Mouse (Mus musculus): ENCODE results near the gene Ugt1a2. TPM values are rescaled to one million over a fixed set of nuclear protein-coding genes. Genes with fewer than 3 reads are reported as not detected.

The Ugt1a2 gene
- total RNA-seq, 2 experiments from 2014 or later, result not detected

DNA sequence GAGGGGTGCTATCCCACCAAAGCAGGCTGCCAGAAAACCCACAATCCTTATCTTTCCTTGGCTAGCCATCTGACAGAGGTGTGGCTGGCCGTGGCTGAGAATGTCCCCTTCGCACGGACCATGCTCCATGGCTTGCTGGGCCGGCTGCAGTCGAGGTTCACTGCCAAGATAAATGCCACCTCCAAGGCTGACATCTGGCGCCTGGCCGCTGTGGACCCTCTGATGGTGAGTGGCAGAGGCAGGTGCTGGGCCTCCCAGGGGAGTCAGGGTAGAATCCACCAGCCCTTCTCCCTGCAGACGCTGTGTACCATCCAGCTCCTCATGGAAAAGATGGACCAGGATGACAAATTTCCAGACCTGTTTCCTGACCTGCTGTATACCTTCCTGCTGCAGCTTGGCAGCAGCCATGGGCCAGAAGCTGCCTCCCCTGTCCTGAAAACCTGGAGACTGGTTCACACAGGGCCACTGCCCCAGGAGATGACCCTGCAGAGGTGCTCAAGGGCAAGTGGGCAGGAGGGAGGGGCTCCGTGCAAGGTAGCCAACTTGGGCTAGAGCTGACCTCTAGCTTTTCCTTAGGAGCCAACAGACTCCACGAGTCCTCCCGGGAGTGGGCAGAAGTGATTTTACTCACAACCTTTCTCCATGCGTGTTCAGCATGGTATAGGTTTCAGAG is 54.5 kb downstream of the Ugt1a2 start:
- ATAC-seq (replicated peaks; ENCODE audit: low FRiP score, poor library complexity, severe bottlenecking), result no peak

DNA sequence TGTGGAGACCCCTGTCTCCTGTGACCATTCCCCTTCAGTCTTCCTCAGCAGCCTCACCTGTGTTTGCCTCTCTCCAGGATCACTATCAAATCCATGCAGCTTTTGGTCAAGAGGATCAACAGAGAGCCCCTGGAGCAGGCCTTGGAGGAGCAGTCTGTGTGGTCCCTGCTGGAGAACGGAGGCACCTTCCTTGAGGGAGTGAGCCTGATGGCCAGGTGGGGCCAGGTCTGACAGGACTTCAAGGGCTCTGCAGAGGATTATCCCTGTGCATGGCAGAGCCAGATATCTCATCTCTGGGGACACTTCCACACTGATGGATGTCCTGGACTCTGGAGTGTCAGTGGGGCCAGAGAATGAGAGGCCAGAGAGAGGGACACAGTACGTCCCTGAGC is 55.1 kb downstream of the Ugt1a2 start:
- ATAC-seq (replicated peaks; ENCODE audit: low FRiP score, poor library complexity, severe bottlenecking), result no peak

DNA sequence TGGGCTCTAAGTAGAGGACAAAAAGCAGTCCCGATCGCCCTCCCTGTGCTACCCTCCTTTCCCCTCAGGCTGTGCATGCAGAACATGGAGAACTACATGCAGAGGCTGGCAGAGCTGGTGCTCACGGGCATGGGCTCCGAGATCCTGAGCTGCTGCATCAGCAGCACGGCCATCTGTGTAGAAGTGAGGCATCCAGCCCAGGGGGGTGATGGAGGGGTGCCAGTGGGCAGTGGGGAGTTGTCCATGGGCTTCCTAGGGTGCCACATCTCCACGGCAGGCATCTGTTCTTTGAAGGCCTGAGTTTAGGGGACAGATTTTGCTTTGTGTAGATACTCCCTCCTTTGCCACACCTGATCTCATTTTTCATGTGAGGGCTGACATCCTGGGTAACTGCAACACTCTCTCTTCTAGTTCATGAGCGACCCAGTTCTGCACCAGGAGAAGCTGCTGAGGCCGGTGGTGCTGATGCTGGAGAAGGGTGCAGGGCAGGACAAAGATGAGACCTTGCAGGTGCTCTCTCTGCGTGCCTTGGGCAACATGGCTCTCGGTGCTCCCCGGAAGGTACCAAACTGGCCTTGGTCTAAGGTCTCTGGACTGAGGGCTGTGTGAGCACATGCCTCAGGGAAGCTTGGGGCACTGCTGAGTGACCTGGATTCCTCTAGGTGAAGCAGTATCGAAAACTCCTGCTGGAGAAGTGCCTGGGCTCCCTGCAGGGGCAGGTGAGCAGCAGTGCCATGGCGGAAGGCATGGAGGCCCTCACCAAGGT is 55.8 kb downstream of the Ugt1a2 start:
- no peak for ATAC-seq (replicated peaks; ENCODE audit: low FRiP score, poor library complexity, severe bottlenecking)

DNA sequence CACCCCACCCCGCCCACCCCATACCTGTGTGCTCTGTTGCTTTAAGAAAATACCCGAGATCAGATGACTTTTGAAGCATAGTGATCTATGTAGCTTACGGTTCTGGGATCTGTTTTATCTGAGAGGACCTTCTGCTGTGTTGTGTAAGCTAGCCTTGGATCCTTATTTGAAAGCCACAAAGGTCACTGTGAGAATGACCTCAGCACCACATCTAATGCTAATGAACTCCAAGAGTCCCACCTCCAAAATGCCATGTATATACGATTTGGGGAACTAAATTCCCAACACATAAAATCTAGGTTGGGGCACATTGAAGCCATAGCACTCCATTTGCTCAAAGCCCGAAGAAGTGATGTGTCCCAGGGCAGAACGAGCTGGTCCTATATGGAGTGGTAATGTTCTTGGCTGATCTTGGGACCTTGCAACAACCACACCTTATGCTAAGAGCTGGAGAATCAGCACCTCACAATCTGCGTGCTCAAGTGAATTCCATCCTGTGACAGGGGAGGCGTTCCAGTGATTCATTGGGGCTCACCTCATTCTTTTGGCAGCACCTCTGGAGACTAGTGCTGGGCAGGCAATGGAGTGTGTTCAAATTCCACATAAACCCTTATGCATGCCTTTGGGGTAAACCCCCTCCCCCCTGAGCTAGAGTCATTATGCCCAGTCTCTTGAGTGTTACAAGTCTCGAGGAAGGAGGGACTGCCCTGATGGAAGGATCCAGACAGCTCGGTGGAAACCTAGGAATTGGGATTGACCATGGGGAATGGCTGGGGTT is 56.7 kb downstream of the Ugt1a2 start:
- ATAC-seq (replicated peaks; ENCODE audit: low FRiP score, poor library complexity, severe bottlenecking), result no peak

DNA sequence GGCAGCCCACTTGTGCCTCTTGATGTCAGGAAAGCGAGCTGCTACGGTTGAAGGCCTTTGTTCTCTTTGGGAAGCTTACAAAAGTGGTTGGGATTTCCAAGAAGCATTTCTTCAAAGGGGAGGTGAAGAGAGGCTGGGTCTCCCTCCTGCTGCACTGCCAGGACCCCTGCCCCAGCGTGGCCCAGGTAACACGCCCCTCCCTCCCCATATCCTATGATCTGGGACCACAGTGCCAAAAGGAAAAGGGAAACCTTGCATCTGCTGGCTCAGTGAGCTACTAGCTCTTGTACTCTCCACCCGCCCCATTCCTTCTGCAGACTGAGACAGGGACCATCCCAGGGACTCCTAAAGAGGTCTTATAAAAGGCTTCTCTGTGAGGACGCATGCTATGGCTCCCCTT is 57.3 kb downstream of the Ugt1a2 start:
- no peak for ATAC-seq (replicated peaks; ENCODE audit: low FRiP score, poor library complexity, severe bottlenecking)

DNA sequence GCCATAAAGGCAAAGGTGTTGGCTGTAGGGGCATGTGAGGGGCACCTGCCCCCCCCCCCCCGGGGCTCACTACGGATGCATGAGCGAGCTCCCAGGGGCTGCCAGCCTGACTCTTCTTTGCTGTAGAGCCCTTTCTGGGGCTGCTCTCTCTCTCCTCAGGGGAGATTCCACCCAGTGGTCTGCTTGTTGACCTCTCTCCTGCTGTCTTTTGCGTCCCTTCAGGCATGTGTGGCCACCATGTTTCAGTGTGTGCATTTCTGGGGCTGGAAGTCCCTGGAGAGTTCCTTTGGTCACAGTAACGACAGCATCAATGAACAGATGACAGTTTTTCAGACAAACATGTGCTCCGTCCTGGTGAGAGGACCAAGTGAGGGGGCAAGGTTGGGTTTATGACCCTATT is 58.0 kb downstream of the Ugt1a2 start:
- no peak for ATAC-seq (replicated peaks; ENCODE audit: low FRiP score, poor library complexity, severe bottlenecking)

DNA sequence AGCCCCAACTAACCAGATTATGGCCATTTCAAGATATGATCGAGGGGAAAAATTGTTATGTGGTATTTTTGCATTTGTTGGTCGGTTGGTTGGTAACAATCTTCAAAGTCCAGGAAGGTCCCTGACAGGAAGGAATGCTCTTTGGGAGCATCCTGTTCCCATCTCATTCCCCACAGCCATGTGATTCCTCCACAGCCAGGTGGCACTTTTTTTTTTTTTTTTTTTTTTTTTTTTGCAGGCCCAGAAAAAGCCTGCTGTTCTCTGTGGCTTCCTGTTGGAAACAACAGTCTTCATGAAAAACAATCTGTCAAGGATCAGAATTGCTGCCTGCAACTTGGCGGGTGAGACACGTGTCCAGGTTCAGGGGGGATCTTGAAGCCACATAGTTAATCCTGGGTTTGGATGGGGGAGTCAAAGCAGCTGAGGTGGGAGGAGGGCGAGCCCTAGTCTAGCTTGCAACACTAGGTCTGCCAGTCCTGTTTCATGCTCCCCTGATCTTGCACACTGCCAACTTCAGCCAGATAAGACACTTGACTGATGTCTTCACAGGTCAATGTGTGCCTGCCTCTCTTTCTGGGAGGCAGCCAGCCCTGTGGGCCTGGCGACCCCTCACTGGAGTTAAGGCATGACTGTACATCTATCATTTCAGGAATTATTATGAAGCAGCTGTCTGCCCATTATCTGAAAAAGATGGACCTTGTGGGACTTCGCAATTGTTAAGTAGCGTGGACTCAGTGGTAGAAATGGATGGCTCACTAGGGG is 58.7 kb downstream of the Ugt1a2 start:
- no peak for ATAC-seq (replicated peaks; ENCODE audit: low FRiP score, poor library complexity, severe bottlenecking)

DNA sequence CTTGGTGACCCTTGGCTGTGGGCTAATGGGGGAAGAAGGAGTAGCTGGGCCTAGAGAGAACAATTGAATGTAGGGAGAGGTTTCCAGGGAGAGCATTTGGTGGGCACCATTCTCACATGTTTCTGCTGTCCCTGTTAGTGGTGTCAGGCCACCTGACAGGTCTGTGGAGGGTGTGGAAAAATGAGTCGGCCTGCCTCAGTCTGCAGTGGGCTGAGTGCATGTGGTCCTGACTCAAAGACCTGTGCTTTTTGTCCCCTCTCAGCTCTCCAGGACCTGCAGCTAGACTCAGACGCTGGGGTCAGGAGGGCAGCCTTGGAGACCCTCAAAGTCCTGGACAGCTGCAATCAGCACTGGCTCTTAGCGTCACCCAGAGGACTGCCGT is 59.2 kb downstream of the Ugt1a2 start:
- ATAC-seq (replicated peaks; ENCODE audit: low FRiP score, poor library complexity, severe bottlenecking), result no peak

DNA sequence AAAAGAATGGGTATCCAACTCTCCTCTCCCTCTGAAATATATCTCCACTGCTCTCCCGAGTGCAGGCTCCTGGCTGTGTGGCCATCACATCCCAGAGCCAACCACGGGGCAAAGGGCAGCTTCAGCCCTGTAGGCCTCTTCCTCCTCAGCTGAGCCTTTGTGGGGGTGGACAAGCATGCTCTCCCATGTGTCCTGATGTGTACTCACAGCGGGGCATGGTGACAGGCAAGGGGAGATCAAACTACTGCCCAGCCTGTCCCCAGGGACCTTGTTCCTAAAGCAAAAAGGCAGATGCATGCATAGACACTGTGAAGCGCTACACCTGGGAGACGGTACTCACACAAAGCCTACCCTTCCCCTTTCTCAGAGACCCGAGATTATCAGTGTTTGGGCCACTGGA is 59.7 kb downstream of the Ugt1a2 start:
- no peak for ATAC-seq (replicated peaks; ENCODE audit: low FRiP score, poor library complexity, severe bottlenecking)

DNA sequence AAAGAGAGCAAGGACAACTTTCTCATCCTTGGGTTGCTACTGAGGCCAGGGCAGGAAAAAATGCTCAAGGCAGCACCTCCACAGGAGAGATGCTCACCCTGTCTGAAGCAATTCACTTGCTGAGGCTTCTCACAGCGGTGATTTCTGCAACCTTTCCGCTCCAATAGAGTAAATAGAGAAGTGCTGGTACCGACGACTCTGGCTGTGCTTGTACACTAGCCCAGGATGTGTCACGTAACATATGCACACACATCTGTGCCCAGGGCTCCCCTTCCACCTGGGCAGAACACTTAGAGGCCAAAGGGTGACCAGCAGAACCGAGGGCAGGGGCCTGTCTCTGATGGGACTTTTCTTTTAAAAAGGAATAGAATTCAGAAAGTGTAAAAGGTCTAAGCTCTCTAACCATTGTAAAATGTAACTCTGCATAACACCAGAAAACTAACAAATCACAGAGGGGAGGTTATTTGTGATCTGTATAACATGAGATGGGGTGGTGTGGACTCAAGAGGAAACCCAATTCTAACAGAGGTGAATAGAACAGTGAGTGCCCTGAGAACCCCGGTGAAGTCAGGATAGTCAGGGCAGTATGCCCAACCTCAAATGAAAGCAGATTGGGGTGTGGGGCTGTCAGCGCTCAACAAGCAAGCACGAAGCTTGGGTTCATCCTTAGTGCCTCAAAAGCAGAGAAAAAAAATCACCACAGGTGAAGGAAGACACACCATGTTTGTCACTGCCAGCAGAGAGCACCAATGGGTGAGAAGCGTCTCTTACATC is 60.4 kb downstream of the Ugt1a2 start:
- ATAC-seq (replicated peaks; ENCODE audit: low FRiP score, poor library complexity, severe bottlenecking), result no peak

DNA sequence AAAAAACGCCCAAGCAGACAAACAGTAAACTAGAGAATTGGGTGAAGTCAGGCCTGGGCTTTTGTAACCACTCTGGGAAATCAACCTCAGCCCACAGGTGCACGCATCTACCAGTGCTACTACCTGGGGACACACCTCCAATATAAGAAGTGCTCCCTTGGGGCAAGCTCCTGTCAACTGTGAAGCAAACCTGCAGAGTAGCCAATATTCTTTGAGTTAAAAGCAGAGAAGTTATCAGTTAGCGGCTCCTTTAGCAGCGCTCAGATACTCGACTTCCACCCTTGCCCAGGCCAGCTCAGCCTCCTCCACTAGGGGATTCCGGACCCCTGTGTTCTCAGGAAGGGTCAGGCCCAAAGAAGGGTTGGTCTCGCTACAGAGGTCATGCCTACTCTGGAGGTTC is 61.3 kb downstream of the Ugt1a2 start:
- no peak for ATAC-seq (replicated peaks; ENCODE audit: low FRiP score, poor library complexity, severe bottlenecking)

DNA sequence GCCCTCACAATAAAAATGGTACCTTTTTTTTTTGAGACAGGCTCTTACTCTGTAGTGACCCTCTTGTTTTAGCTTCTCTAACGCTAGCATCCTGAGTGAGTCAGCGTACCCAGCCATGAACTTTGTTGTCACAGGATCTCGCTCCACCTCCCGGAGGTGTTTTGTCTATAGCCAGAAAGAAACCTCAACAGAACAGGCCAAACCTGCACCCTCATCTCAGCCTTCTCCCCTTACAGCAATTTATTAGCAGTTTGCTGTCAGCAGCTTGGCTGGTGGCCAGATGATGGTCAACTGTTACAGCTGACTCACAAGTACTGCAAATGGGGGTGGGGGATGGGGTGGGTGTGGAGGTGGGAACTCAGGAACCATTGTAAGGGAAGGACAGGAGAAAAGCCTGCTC is 61.9 kb downstream of the Ugt1a2 start:
- ATAC-seq (replicated peaks; ENCODE audit: low FRiP score, poor library complexity, severe bottlenecking), result no peak

DNA sequence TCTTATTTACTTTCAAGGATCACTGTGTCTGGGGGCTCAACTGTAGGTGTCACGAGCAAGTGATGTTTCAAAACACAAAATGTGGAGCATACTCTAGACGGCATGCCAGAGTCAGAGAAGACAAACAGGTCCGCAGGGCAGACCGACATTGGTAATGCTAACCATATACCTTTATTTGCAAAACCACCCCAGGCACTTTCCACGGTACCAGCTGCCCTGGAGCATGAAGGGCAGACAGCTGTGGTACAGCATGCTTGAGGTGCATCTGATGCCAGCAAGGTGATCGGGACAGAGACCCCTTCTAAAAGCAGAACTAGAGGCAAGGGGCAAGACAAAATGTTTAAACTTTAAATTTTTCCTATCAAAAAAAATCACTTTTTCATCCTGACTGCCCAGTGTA is 62.6 kb downstream of the Ugt1a2 start:
- no peak for ATAC-seq (replicated peaks; ENCODE audit: low FRiP score, poor library complexity, severe bottlenecking)

DNA sequence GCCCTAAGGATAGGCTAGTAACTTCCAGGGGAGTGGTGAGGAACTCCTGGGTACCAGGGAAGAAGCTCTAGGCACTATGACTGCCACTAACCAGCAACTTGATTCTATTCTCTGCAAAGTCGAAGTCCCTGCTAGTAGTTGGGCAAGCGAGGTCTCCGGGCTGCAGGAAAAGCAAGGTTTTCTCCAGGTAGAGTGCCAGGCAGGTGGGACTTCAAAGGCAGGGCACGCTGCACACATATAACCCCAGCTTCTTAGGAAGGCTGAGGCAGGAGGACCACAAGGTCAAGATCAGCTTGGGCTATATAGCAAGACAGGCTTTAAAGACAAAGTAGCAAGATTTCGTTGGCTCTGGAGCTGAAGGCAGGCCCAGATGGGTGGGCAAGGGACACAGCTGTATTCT is 63.4 kb downstream of the Ugt1a2 start:
- no peak for ATAC-seq (replicated peaks; ENCODE audit: low FRiP score, poor library complexity, severe bottlenecking)

DNA sequence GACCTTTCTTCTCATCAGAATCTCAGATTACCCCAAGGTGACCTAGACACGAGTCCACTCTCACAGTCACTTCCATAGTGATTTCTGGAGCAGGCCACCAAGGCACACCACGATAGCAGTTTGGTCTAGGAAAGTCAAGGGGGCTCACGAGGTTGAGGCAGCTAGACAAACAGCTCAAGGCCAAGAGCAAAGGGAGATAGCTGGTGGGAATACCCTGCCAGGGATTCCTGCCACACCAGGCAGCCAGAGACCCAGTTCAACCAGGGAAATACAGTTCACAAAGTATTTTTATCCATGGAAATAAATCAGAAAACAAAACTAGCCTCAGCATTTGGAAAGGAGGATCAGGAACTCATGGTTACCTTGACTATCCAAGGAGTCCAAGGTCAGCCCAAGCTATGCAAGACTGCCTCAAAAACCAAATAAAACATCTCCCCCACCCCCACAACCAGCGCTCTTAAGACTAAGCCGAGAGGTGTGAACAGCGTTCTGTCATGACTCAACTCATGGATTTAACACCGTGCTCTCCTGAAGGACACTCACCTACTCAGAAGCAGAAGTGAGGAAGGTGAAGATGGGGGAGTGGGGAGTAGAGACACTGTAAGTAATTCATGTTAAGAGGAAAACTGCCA is 64.0 kb downstream of the Ugt1a2 start:
- ATAC-seq (replicated peaks; ENCODE audit: low FRiP score, poor library complexity, severe bottlenecking), result no peak

DNA sequence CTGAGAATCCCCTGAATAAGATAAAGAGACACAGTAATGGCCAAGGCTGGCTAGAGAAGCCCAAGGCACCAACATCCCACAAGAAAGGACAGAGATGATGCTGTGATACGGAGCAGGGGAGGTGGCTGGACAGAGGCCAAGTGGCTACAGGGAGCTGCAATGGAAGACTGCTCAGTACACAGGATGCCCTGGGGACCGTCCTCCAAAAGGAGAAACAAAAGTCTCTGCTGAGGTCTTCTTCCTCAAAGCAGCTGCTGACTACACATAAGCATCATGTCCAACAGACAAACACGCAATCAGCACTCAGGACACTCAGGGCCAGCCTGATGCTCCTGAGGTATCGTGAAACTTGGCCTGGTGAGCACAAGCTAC is 64.5 kb downstream of the Ugt1a2 start:
- ATAC-seq (replicated peaks; ENCODE audit: low FRiP score, poor library complexity, severe bottlenecking), result no peak

DNA sequence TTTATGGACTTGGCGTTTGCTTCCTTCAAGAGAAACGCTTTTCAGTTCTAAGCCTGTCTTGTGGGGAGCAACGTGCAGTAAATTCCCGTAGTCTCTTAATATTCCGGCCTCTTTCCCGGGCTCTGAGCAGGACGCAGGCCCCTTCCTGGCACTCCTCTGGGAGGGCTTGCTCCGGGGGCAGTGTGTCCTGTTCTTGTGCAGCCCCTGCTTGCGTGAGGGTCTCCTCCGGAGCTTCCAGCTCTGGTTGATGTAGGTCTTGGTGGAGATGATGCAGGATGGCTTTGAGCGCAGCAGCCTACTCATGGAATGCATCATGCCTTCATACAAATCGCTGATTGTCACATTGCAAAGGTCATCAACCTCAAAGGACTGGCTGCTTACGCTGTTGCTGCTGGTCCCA is 65.7 kb downstream of the Ugt1a2 start:
- no peak for ATAC-seq (replicated peaks; ENCODE audit: low FRiP score, poor library complexity, severe bottlenecking)

DNA sequence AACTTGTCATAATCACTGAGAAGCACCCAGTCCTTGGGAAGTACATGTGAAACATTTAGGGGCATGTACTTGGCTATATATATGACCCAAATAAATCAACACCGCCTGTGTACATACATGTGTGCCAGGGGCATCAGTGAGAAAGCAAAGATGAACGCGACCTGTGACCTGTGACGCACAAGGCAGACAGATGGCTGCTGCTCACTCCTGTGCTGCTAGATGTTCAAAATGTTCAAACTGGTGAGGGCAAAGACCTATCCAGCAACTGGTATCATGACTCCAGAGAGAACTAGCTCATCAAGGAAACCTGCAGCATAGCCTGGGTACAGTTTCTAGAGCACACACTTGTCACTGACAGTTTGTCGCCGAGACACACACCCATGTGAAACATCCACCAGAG is 67.1 kb downstream of the Ugt1a2 start:
- no peak for ATAC-seq (replicated peaks; ENCODE audit: low FRiP score, poor library complexity, severe bottlenecking)

DNA sequence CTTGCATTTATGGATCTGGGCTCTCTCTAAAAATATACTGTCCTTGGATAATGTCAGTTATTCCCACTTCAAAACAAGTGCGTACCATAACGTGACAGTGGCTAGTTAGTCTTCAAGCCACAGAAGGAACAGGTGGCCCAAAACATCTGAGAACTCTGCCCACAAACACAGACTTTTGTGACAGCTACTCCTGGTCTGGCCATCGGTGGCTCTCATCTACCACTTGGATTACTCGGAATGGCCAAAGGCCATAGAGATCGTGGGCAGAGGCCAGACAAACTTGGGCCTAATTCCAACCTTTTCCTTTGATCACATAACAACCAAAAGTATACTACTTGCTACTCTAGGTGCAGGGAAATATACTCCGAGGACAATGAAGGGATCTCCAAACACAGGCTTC is 67.7 kb downstream of the Ugt1a2 start:
- no peak for ATAC-seq (replicated peaks; ENCODE audit: low FRiP score, poor library complexity, severe bottlenecking)

Data from erythroblast, adult 5-6 weeks (primary cell).